Mouse (Mus musculus) heart, postnatal 0 days (tissue): ENCODE measurements around the gene Stat3. TPM values are rescaled to one million over a fixed set of nuclear protein-coding genes. Genes with fewer than 3 reads are reported as not detected.
A peak's percentile ranks its signal among the peaks of the same experiment; 100 is the strongest.

ENCODE experiments used
- ATAC-seq: fragments of 200-750 bp; cut with Nextera tagmentation; 2 replicates; pipeline ENCODE4 v1.8.0; 2017; ENCODE audit warnings: low read depth, moderate number of reproducible peaks, moderate library complexity; ENCODE audit not compliant: insufficient read depth
- DNase-seq: peaks from one replicate; pipeline ENCODE4 v3.0.0-alpha.2; 2016; ENCODE audit warnings: low spot score
- H3K27ac ChIP-seq: fragments of 300-500 bp; sonication (generic); 2 replicates; pipeline ENCODE4 v1.5.1; 2014; ENCODE audit warnings: low read depth, mild to moderate bottlenecking
- H3K27me3 ChIP-seq: fragments of 300-500 bp; sonication (generic); 2 replicates; pipeline ENCODE4 v1.6.1; 2014; ENCODE audit warnings: low read length, mixed read lengths; ENCODE audit not compliant: control insufficient read depth, insufficient read depth
- H3K36me3 ChIP-seq: fragments of 300-500 bp; sonication (generic); replicated peaks from 2 replicates; pipeline ENCODE4 v1.6.1; 2014; ENCODE audit warnings: low read length, mixed read lengths; ENCODE audit not compliant: control insufficient read depth, insufficient read depth
- H3K4me1 ChIP-seq: fragments of 300-500 bp; sonication (generic); 2 replicates; pipeline ENCODE4 v1.6.1; 2014; ENCODE audit warnings: antibody characterized with exemption; ENCODE audit not compliant: control insufficient read depth, insufficient read depth
- H3K4me2 ChIP-seq: fragments of 300-500 bp; sonication (generic); 2 replicates; pipeline ENCODE4 v1.6.1; 2014; ENCODE audit warnings: low read depth, mild to moderate bottlenecking, low read length, moderate library complexity
- H3K4me3 ChIP-seq: fragments of 300-500 bp; sonication (generic); 2 replicates; pipeline ENCODE4 v1.5.1; 2014; ENCODE audit warnings: low read depth, low read length
- H3K9ac ChIP-seq: fragments of 300-500 bp; sonication (generic); replicated peaks from 2 replicates; pipeline ENCODE4 v1.6.1; 2014; ENCODE audit warnings: low read depth, low read length, mixed read lengths
- H3K9me3 ChIP-seq: fragments of 300-500 bp; sonication (generic); replicated peaks from 2 replicates; pipeline ENCODE4 v1.6.1; 2016; ENCODE audit warnings: low read length; ENCODE audit not compliant: control insufficient read depth
- CTCF ChIP-seq: IDR thresholded peaks from 2 replicates; pipeline ENCODE4 v1.5.1; 2016; ENCODE audit warnings: antibody characterized with exemption, control low read depth, low read depth
- EP300 ChIP-seq: IDR thresholded peaks from 2 replicates; pipeline ENCODE4 v1.6.1; 2016; ENCODE audit warnings: antibody characterized with exemption, low read depth
- WGBS: fragments of 180-500 bp; shearing (Covaris S2); extraction: QIAGEN DNeasy Blood & Tissue Kit; methylation state at CpG from one replicate; pipeline ENCODE4 v1.1.7; 2014; 5-methylcytosine and 5-hydroxymethylcytosine counted together
- polyA plus RNA-seq: library from polyadenylated mRNA; unstranded; fragments of >200 nt; fragmentation: Nextera tagmentation; extraction: Ambion mirVana; gene quantifications from 2 replicates; pipeline ENCODE4 v1.2.1, GENCODE M21; 2015
- total RNA-seq: library from RNA; depleted of rRNA; stranded (reverse); fragments of >200 nt; gene quantifications from 2 replicates; pipeline ENCODE4 v1.2.3, GENCODE M21; 2014; ENCODE audit warnings: low replicate concordance

Gene Stat3
- total and polyA plus RNA-seq, 2 experiments from 2014 or later, result 65.7 to 105 TPM

GRCm38 (mm10) chr11:100912401-100913155 is 26.8 kb downstream of the Stat3 start:
- WGBS, result 26% methylated on average over 17 of the region's 17 CpGs
- Histone ChIP-seq H3K4me2 (peak overlapping the region; percentile 8; the same call in 1 of the 2 replicates), H3K4me3 (no peak overlapping the region), H3K36me3 (peaks cover 56% of the 10 kb centered on the region), H3K4me1 (peaks cover 4% of the 10 kb centered on the region), H3K9ac (0 out of 2 replicates have a peak overlapping the region, but pooled peaks have one; percentile 16), H3K9me3 (no peaks in the 10 kb centered on the region), H3K27ac (peak overlapping the region; percentile 78), H3K27me3 (no peaks in the 10 kb centered on the region)
- peak; percentile 92 for ATAC-seq
- DNase-seq, result peak; percentile 78
- TF ChIP-seq CTCF (no peak), EP300 (no peak)

DNA sequence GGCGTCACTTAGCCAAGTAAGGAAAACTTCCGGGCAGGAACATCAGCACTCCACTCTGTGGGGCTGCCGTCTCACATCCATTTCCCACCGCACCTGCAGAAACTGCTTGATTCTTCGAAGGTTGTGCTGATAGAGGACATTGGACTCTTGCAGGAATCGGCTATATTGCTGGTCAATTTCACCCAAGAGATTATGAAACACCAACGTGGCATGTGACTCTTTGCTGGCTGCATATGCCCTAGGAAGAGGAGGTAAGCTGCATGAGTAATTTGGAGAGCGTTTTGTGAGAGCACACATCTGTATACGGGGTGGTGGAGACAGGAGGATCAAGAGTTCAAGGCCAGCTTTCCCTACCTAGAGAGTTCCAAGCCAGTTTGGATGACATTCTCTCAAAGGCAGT is 30.8 kb downstream of the Stat3 start:
- DNase-seq, result no peak
- Histone ChIP-seq H3K9ac (no peak overlapping the region), H3K4me3 (no peak overlapping the region), H3K27me3 (no peaks in the 10 kb centered on the region), H3K4me1 (peaks cover 4% of the 10 kb centered on the region), H3K4me2 (no peak overlapping the region), H3K36me3 (peaks cover 72% of the 10 kb centered on the region), H3K9me3 (no peaks in the 10 kb centered on the region), H3K27ac (no peak overlapping the region)
- ATAC-seq, result no peak
- no peak for TF ChIP-seq CTCF
- no peak for TF ChIP-seq EP300
- WGBS, result 87% methylated on average over 9 of the region's 9 CpGs

- TF ChIP-seq EP300 (no peak), CTCF (no peak)
- ATAC-seq (no peak), DNase-seq (no peak)
- H3K9ac ChIP-seq, result no peak overlapping the region
- no peaks in the 10 kb centered on the region for H3K27me3 ChIP-seq
- no peak overlapping the region for H3K4me3 ChIP-seq
- peaks cover 4% of the 10 kb centered on the region for H3K4me1 ChIP-seq
- H3K9me3 ChIP-seq, result no peaks in the 10 kb centered on the region
- no peak overlapping the region for H3K27ac ChIP-seq
- H3K36me3 ChIP-seq, result peaks cover 77% of the 10 kb centered on the region
- H3K4me2 ChIP-seq, result no peak overlapping the region
- 73% methylated on average over 2 of the region's 2 CpGs for WGBS
Observed at GRCm38 (mm10) chr11:100908112-100908511, 31.2 kb downstream of the Stat3 start.

DNA sequence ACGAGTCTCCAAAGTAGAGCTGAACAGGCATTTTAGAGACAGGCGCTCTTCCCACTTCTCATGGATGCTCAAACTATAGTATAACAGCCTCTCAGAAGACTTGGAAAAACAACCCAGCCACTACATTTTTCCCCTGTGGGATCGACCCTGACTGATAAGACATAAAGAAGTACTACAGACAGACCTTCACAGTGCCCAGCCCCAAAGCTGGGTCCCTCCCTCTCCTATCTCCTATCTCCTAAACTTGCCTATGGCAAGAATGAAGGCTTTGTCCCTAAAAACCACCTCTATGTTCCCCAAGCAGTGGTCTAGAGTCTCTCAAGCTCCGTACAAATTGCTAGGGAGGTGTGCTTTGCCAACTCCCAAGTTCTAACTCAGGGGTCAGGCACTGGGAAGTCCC is 32.5 kb downstream of the Stat3 start:
- H3K4me1 ChIP-seq, result no peaks in the 10 kb centered on the region
- no peaks in the 10 kb centered on the region for H3K9me3 ChIP-seq
- ATAC-seq, result no peak
- no peak overlapping the region for H3K4me2 ChIP-seq
- peaks cover 88% of the 10 kb centered on the region for H3K36me3 ChIP-seq
- H3K4me3 ChIP-seq, result no peak overlapping the region
- H3K27ac ChIP-seq, result no peak overlapping the region
- TF ChIP-seq EP300 (no peak), CTCF (no peak)
- no peak overlapping the region for H3K9ac ChIP-seq
- no peaks in the 10 kb centered on the region for H3K27me3 ChIP-seq
- WGBS, result 71% methylated on average over 4 of the region's 4 CpGs
- no peak for DNase-seq

DNA sequence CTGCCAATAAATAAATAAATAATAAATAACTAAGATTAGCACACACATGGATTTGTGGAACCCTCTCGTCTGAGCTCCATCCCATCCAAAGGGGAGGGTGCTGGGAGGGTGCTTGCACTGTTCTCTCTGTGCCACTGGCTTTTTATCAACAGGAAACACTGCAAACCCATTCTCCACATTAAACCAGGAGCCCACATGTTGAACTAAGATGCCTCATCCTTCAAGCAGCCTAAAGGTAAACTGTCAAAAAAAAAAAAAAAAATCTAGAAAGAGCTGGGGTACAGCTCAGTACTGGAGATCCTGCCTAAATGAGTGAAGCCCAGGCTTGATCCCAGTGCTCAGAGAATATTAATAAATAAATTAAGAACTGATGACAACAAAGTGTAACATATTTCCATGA is 33.4 kb downstream of the Stat3 start:
- no peak for TF ChIP-seq EP300
- TF ChIP-seq CTCF, result no peak
- no peaks in the 10 kb centered on the region for H3K9me3 ChIP-seq
- no peak overlapping the region for H3K4me2 ChIP-seq
- no peak overlapping the region for H3K27ac ChIP-seq
- H3K36me3 ChIP-seq, result peaks cover 94% of the 10 kb centered on the region
- DNase-seq (no peak), ATAC-seq (no peak)
- H3K4me3 ChIP-seq, result no peak overlapping the region
- 53% methylated on average over 1 of the region's 1 CpGs for WGBS
- H3K9ac ChIP-seq, result no peak overlapping the region
- H3K4me1 ChIP-seq, result no peaks in the 10 kb centered on the region
- no peaks in the 10 kb centered on the region for H3K27me3 ChIP-seq
